Mouse (Mus musculus) kidney, postnatal 0 days (tissue): ENCODE results near the gene Sapcd1. TPM values are rescaled to one million over a fixed set of nuclear protein-coding genes. Genes with fewer than 3 reads are reported as not detected.
A peak's percentile ranks its signal among the peaks of the same experiment; 100 is the strongest.

Source experiments
- ATAC-seq: fragments of 200-750 bp; cut with Nextera tagmentation; replicated peaks from 2 replicates; pipeline ENCODE4 v1.8.0; 2017; ENCODE audit warnings: low read depth, moderate number of reproducible peaks, moderate TSS enrichment, moderate library complexity; ENCODE audit not compliant: low FRiP score
- DNase-seq: peaks from one replicate; pipeline ENCODE4 v3.0.0-alpha.2; 2016; ENCODE audit warnings: low spot score
- H3K27ac ChIP-seq: fragments of 300-500 bp; sonication (generic); 2 replicates; pipeline ENCODE4 v1.5.1; 2014; ENCODE audit warnings: mild to moderate bottlenecking
- H3K27me3 ChIP-seq: fragments of 300-500 bp; sonication (generic); 2 replicates; pipeline ENCODE4 v1.6.1; 2014; ENCODE audit warnings: low read length, mixed read lengths; ENCODE audit not compliant: insufficient read depth
- H3K36me3 ChIP-seq: fragments of 300-500 bp; sonication (generic); 2 replicates; pipeline ENCODE4 v1.6.1; 2014; ENCODE audit warnings: low read length, mixed read lengths; ENCODE audit not compliant: insufficient read depth
- H3K4me1 ChIP-seq: fragments of 300-500 bp; sonication (generic); replicated peaks from 2 replicates; pipeline ENCODE4 v1.6.1; 2014; ENCODE audit warnings: antibody characterized with exemption, low read length, mixed read lengths; ENCODE audit not compliant: insufficient read depth
- H3K4me2 ChIP-seq: fragments of 300-500 bp; sonication (generic); 2 replicates; pipeline ENCODE4 v1.6.1; 2014; ENCODE audit warnings: mild to moderate bottlenecking, low read length, moderate library complexity, mixed read lengths
- H3K4me3 ChIP-seq: fragments of 300-500 bp; sonication (generic); replicated peaks from 2 replicates; pipeline ENCODE4 v1.5.1; 2014; ENCODE audit warnings: low read depth, low read length
- H3K9ac ChIP-seq: fragments of 300-500 bp; sonication (generic); 2 replicates; pipeline ENCODE4 v1.6.1; 2014; ENCODE audit warnings: low read depth, low read length
- H3K9me3 ChIP-seq: fragments of 300-500 bp; sonication (generic); replicated peaks from 2 replicates; pipeline ENCODE4 v1.6.1; 2016; ENCODE audit warnings: low read length, inconsistent platforms, mixed read lengths
- CTCF ChIP-seq: IDR thresholded peaks from 2 replicates; pipeline ENCODE4 v1.5.1; 2016; ENCODE audit warnings: antibody characterized with exemption, low read depth, mild to moderate bottlenecking, moderate library complexity
- WGBS: fragments of 180-500 bp; shearing (Covaris S2); extraction: QIAGEN DNeasy Blood & Tissue Kit; methylation state at CpG from one replicate; pipeline ENCODE4 v1.1.7; 2014; 5-methylcytosine and 5-hydroxymethylcytosine counted together
- polyA plus RNA-seq: library from polyadenylated mRNA; unstranded; fragments of >200 nt; fragmentation: Nextera tagmentation; extraction: Ambion mirVana; gene quantifications from 2 replicates; pipeline ENCODE4 v1.2.1, GENCODE M21; 2015

Gene Sapcd1
- polyA plus RNA-seq, 1 experiment from 2014 or later: 3.7 TPM

GRCm38 (mm10) chr17:35061299-35061698 lies 33.5 kb upstream of the Sapcd1 start:
- WGBS: 70% methylated on average over 8 of the region's 8 CpGs
- Histone ChIP-seq H3K4me3 (no peak overlapping the region), H3K4me2 (no peak overlapping the region), H3K27ac (no peak overlapping the region), H3K36me3 (peaks cover 18% of the 10 kb centered on the region; the same call in 1 of the 2 replicates), H3K9ac (no peak overlapping the region), H3K4me1 (peaks cover 18% of the 10 kb centered on the region), H3K9me3 (no peaks in the 10 kb centered on the region), H3K27me3 (no peaks in the 10 kb centered on the region)
- ATAC-seq: no peak
- TF ChIP-seq CTCF: no peak
- no peak for DNase-seq

GRCm38 (mm10) chr17:35060737-35061297 lies 33.0 kb upstream of the Sapcd1 start:
- Histone ChIP-seq H3K4me2 (peak overlapping the region; percentile 94), H3K9me3 (no peaks in the 10 kb centered on the region), H3K9ac (peak overlapping the region; percentile 77; the same call in 1 of the 2 replicates), H3K27me3 (no peaks in the 10 kb centered on the region), H3K4me3 (peak overlapping the region; percentile 77; the same call in 1 of the 2 replicates), H3K36me3 (peaks cover 23% of the 10 kb centered on the region; the same call in 1 of the 2 replicates), H3K4me1 (peaks cover 18% of the 10 kb centered on the region), H3K27ac (no peak overlapping the region)
- no peak for TF ChIP-seq CTCF
- DNase-seq (peak; percentile 32), ATAC-seq (no peak)
- 51% methylated on average over 22 of the region's 22 CpGs for WGBS

- DNase-seq (no peak), ATAC-seq (no peak)
- Histone ChIP-seq H3K27ac (peak overlapping the region; percentile 94; the same call in 1 of the 2 replicates), H3K27me3 (no peaks in the 10 kb centered on the region), H3K9me3 (no peaks in the 10 kb centered on the region), H3K4me3 (peak overlapping the region; percentile 77), H3K36me3 (peaks cover 29% of the 10 kb centered on the region; the same call in 1 of the 2 replicates), H3K9ac (peak overlapping the region; percentile 77), H3K4me1 (peaks cover 15% of the 10 kb centered on the region), H3K4me2 (peak overlapping the region; percentile 94)
- TF ChIP-seq CTCF: no peak
- WGBS: 20% methylated on average over 14 of the region's 14 CpGs
These were observed 32.3 kb upstream of the Sapcd1 start for GRCm38 (mm10) chr17:35060071-35060470.

- H3K4me3 ChIP-seq: peak within 1 kb of the TSS; percentile 77
- peak; percentile 90 for ATAC-seq
These were observed 31.4 kb upstream of the Sapcd1 start, which contains the start of gene Ddah2 for GRCm38 (mm10) chr17:35058911-35059892. TSS of gene Ddah2 (plus strand) at chr17:35059035.

GRCm38 (mm10) chr17:35058316-35058715 lies 30.5 kb upstream of the Sapcd1 start:
- no peak for ATAC-seq
- Histone ChIP-seq H3K4me3 (no peak overlapping the region), H3K4me1 (peaks cover 8% of the 10 kb centered on the region), H3K27ac (peak overlapping the region; percentile 94; the same call in 1 of the 2 replicates), H3K4me2 (peak overlapping the region; percentile 94), H3K27me3 (no peaks in the 10 kb centered on the region), H3K9ac (no peak overlapping the region), H3K9me3 (no peaks in the 10 kb centered on the region), H3K36me3 (peaks cover 41% of the 10 kb centered on the region)
- no peak for DNase-seq
- 64% methylated on average over 9 of the region's 9 CpGs for WGBS
- TF ChIP-seq CTCF: no peak

More at GRCm38 (mm10) chr17:35058911-35059892, 31.4 kb upstream of the Sapcd1 start, which contains the start of gene Ddah2:
- H3K9me3 ChIP-seq: no peaks in the 10 kb centered on the region
- H3K4me2 ChIP-seq: peak within 1 kb of the TSS; percentile 94
- peaks cover 8% of the 10 kb centered on the region for H3K4me1 ChIP-seq
- H3K27ac ChIP-seq: peak within 1 kb of the TSS; percentile 94
- H3K27me3 ChIP-seq: no peaks in the 10 kb centered on the region
- H3K36me3 ChIP-seq: peaks cover 34% of the 10 kb centered on the region
- peak; percentile 98 for DNase-seq
- peak within 1 kb of the TSS; percentile 77 for H3K9ac ChIP-seq
- WGBS: under 1% methylated on average over 57 of the region's 57 CpGs
- TF ChIP-seq CTCF: peak; percentile 78

- Histone ChIP-seq H3K36me3 (peaks cover 52% of the 10 kb centered on the region), H3K27me3 (no peaks in the 10 kb centered on the region), H3K4me1 (peaks cover 8% of the 10 kb centered on the region), H3K9ac (no peak overlapping the region), H3K4me3 (no peak overlapping the region), H3K27ac (no peak overlapping the region), H3K4me2 (no peak overlapping the region), H3K9me3 (no peaks in the 10 kb centered on the region)
- 84% methylated on average over 3 of the region's 3 CpGs for WGBS
- no peak for TF ChIP-seq CTCF
- no peak for DNase-seq
- no peak for ATAC-seq
These were observed 29.3 kb upstream of the Sapcd1 start for GRCm38 (mm10) chr17:35057090-35057489.
